ENCODE assay signal across 9 mouse cellular contexts in genomic region chr9:121600861-121601427, GRCm38 (mm10). TPM values are rescaled to one million over a fixed set of nuclear protein-coding genes. Genes with fewer than 3 reads are reported as not detected.
DNase-seq lines count a peak whose midpoint lies in the region; ATAC-seq and TF ChIP-seq lines count a peak whose summit lies in the region.
"Had no signal": no experiment of that assay in that cellular context is flagged by ENCODE, and none has a peak within 500 bp of the region (broad histone marks: within the 10 kb centered on the region; RNA-seq: fewer than 3 reads in every experiment).

No protein-coding gene starts in this region.

- H3K27ac ChIP-seq in hindbrain, postnatal 0 days: no peak overlapping the region
- H3K27ac ChIP-seq in hindbrain, embryonic 11.5 days (ENCODE audit: low read depth, low read length): no peak overlapping the region
- H3K27ac ChIP-seq in embryonic facial prominence, embryonic 13.5 days: peak overlapping the region; percentile 60

- no peaks in the 10 kb centered on the region for H3K27me3 ChIP-seq in hindbrain, postnatal 0 days (ENCODE audit: insufficient read depth, low read length)
- H3K27me3 ChIP-seq in hindbrain, embryonic 11.5 days (ENCODE audit: control insufficient read depth, insufficient read depth, low read length): no peaks in the 10 kb centered on the region
- no peaks in the 10 kb centered on the region for H3K27me3 ChIP-seq in embryonic facial prominence, embryonic 13.5 days

- no peak for TF ChIP-seq POLR2A in brain, embryonic 14.5 days (IDR thresholded peaks at IDR 0.05; ENCODE audit: borderline replicate concordance, extremely low read depth, insufficient read depth, insufficient read length, poor library complexity, severe bottlenecking)

- intact Hi-C loops in left cerebral cortex, postnatal 4 days (cut with DNase I): loop anchor here (5.0 to 10.0 kb wide), 2 partner anchors 109 to 216 kb away; no protein-coding TSS in a partner anchor

- no peak overlapping the region for H3K9ac ChIP-seq in hindbrain, postnatal 0 days (replicated peaks; ENCODE audit: low read length)
- H3K9ac ChIP-seq in hindbrain, embryonic 11.5 days (ENCODE audit: low read depth, low read length): no peak overlapping the region
- H3K9ac ChIP-seq in embryonic facial prominence, embryonic 13.5 days: peak overlapping the region; percentile 36; the same call in 1 of the 2 replicates

- H3K36me3 ChIP-seq in hindbrain, postnatal 0 days (ENCODE audit: insufficient read depth, low read length): no peaks in the 10 kb centered on the region
- H3K36me3 ChIP-seq in hindbrain, embryonic 11.5 days (ENCODE audit: control insufficient read depth, insufficient read depth, low read length): no peaks in the 10 kb centered on the region
- no peaks in the 10 kb centered on the region for H3K36me3 ChIP-seq in embryonic facial prominence, embryonic 13.5 days

- H3K4me2 ChIP-seq in hindbrain, postnatal 0 days (ENCODE audit: low read depth, low read length): no peak overlapping the region
- no peak overlapping the region for H3K4me2 ChIP-seq in hindbrain, embryonic 11.5 days (replicated peaks; ENCODE audit: low read depth, low read length)
- H3K4me2 ChIP-seq in embryonic facial prominence, embryonic 13.5 days: peak overlapping the region; percentile 41

- peak; percentile 43; the same call in 1 of the 2 replicates for ATAC-seq in hindbrain, postnatal 0 days
- ATAC-seq in hindbrain, embryonic 11.5 days (ENCODE audit: low FRiP score): no peak
- no peak for ATAC-seq in embryonic facial prominence, embryonic 13.5 days (ENCODE audit: insufficient number of reproducible peaks, insufficient read depth, low FRiP score, low TSS enrichment, low read depth)

- H3K9me3 ChIP-seq in hindbrain, postnatal 0 days (ENCODE audit: low read length): no peaks in the 10 kb centered on the region
- no peaks in the 10 kb centered on the region for H3K9me3 ChIP-seq in hindbrain, embryonic 11.5 days (ENCODE audit: control insufficient read depth, low read length)
- H3K9me3 ChIP-seq in embryonic facial prominence, embryonic 13.5 days: no peaks in the 10 kb centered on the region

- 23% methylated on average over 6 of the region's 6 CpGs for WGBS in hindbrain, postnatal 0 days
- 30% methylated on average over 6 of the region's 6 CpGs for WGBS in hindbrain, embryonic 11.5 days
- 27% methylated on average over 6 of the region's 6 CpGs for WGBS in embryonic facial prominence, embryonic 13.5 days

- H3K4me3 ChIP-seq in hindbrain, postnatal 0 days (ENCODE audit: low read length): no peak overlapping the region
- no peak overlapping the region for H3K4me3 ChIP-seq in hindbrain, embryonic 11.5 days (ENCODE audit: low read depth, low read length)
- H3K4me3 ChIP-seq in embryonic facial prominence, embryonic 13.5 days: no peak overlapping the region

- DNase-seq in hindbrain, postnatal 0 days (ENCODE audit: low spot score): peak; percentile 57
- DNase-seq in hindbrain, embryonic 11.5 days (ENCODE audit: low spot score): no peak
- DNase-seq in brain, embryonic 14.5 days (ENCODE audit: low read depth): peak; percentile 36
- peak; percentile 72 for DNase-seq in left cerebral cortex, postnatal 4 days
- DNase-seq in ovary, adult 18-20 months (ENCODE audit: low spot score): no peak
- no peak for DNase-seq in spleen, postnatal 14 days (ENCODE audit: low spot score in 2 of 2)
- no peak for DNase-seq in heart, adult 9 months (ENCODE audit: low spot score in 2 of 2)

- TF ChIP-seq CTCF in hindbrain, postnatal 0 days (IDR thresholded peaks at IDR 0.05; ENCODE audit: low read depth): no peak
- TF ChIP-seq CTCF in brain, embryonic 14.5 days (IDR thresholded peaks at IDR 0.05; ENCODE audit: borderline replicate concordance, extremely low read depth, insufficient read depth, insufficient read length): no peak

- no peaks in the 10 kb centered on the region for H3K4me1 ChIP-seq in hindbrain, postnatal 0 days (ENCODE audit: insufficient read depth, low read length)
- H3K4me1 ChIP-seq in hindbrain, embryonic 11.5 days (replicated peaks; ENCODE audit: control insufficient read depth, insufficient read depth, low read length): no peaks in the 10 kb centered on the region
- H3K4me1 ChIP-seq in embryonic facial prominence, embryonic 13.5 days: peaks cover 27% of the 10 kb centered on the region

RNA-seq across cellular contexts. Expression of gene Lyzl4, which starts 41.0 kb away (rescaled TPM):
- total RNA-seq in hindbrain, postnatal 0 days (2014; rRNA removed): not detected in 2 replicates
- polyA plus RNA-seq in hindbrain, postnatal 0 days (2015; fragmentation: Nextera tagmentation; extraction: Ambion mirVana): 0.23 and 0.46 TPM in 2 replicates
- polyA plus RNA-seq in hindbrain, embryonic 11.5 days (2014; fragmentation: Nextera tagmentation; extraction: Ambion mirVana): 0.25 TPM in 1 of 2 replicates, not detected in the other
- polyA plus RNA-seq in brain, embryonic 14.5 days (2012; rRNA removed): not detected in 2 replicates
- 0.28 and 0.34 TPM in 2 replicates for polyA plus RNA-seq in embryonic facial prominence, embryonic 13.5 days (2015; fragmentation: Nextera tagmentation; extraction: Ambion mirVana)
- under 1 TPM; 0.42 to 0.98 TPM for total RNA-seq in left cerebral cortex, postnatal 4 days (2021)
- polyA plus RNA-seq: heart, embryonic 14.5 days had no signal

RNA-seq across cellular contexts. Expression of gene Vipr1, which starts 41.6 kb away (rescaled TPM):
- 1.3 and 1.4 TPM in 2 replicates for total RNA-seq in hindbrain, postnatal 0 days (2014; rRNA removed)
- 0.38 and 0.51 TPM in 2 replicates for polyA plus RNA-seq in hindbrain, postnatal 0 days (2015; fragmentation: Nextera tagmentation; extraction: Ambion mirVana)
- polyA plus RNA-seq in hindbrain, embryonic 11.5 days (2014; fragmentation: Nextera tagmentation; extraction: Ambion mirVana): 0.57 and 0.67 TPM in 2 replicates
- 0.38 and 0.63 TPM in 2 replicates for polyA plus RNA-seq in brain, embryonic 14.5 days (2012; rRNA removed)
- 0.67 TPM in 2 replicates for polyA plus RNA-seq in embryonic facial prominence, embryonic 13.5 days (2015; fragmentation: Nextera tagmentation; extraction: Ambion mirVana)
- 1 to 10 TPM; 3.1 to 5.5 TPM for total RNA-seq in left cerebral cortex, postnatal 4 days (2021)

Comparison
In these comparisons a context has a peak if more than half of its experiments do, and no peak if none do; other contexts are left out.
1. DNase-seq: peak in hindbrain, postnatal 0 days (single experiment), brain, embryonic 14.5 days (single experiment) and left cerebral cortex, postnatal 4 days (single experiment); none in hindbrain, embryonic 11.5 days (single experiment), ovary, adult 18-20 months (single experiment), spleen, postnatal 14 days (0 of 2) and heart, adult 9 months (0 of 2).